Mouse (Mus musculus) hindbrain, postnatal 0 days (tissue): ENCODE measurements around the gene Gigyf1. TPM values are rescaled to one million over a fixed set of nuclear protein-coding genes. Genes with fewer than 3 reads are reported as not detected.

Source experiments
- ATAC-seq: fragments of 200-750 bp; cut with Nextera tagmentation; 2 replicates; pipeline ENCODE4 v1.8.0; 2017; ENCODE audit warnings: mild to moderate bottlenecking, moderate TSS enrichment, moderate library complexity
- DNase-seq: peaks from one replicate; pipeline ENCODE4 v3.0.0-alpha.2; 2015; ENCODE audit warnings: low spot score
- H3K27ac ChIP-seq: fragments of 300-500 bp; sonication (generic); 2 replicates; pipeline ENCODE4 v1.5.1; 2014; ENCODE audit warnings: mild to moderate bottlenecking
- H3K27me3 ChIP-seq: fragments of 300-500 bp; sonication (generic); 2 replicates; pipeline ENCODE4 v1.6.1; 2014; ENCODE audit warnings: low read length, mixed read lengths; ENCODE audit not compliant: insufficient read depth
- H3K36me3 ChIP-seq: fragments of 300-500 bp; sonication (generic); 2 replicates; pipeline ENCODE4 v1.6.1; 2014; ENCODE audit warnings: low read length, mixed read lengths; ENCODE audit not compliant: insufficient read depth
- H3K4me1 ChIP-seq: fragments of 300-500 bp; sonication (generic); 2 replicates; pipeline ENCODE4 v1.6.1; 2014; ENCODE audit warnings: antibody characterized with exemption, low read length, mixed read lengths; ENCODE audit not compliant: insufficient read depth
- H3K4me2 ChIP-seq: fragments of 300-500 bp; sonication (generic); 2 replicates; pipeline ENCODE4 v1.6.1; 2014; ENCODE audit warnings: low read depth, mild to moderate bottlenecking, low read length, moderate library complexity, mixed read lengths
- H3K4me3 ChIP-seq: fragments of 300-500 bp; sonication (generic); 2 replicates; pipeline ENCODE4 v1.5.1; 2014; ENCODE audit warnings: low read length
- H3K9ac ChIP-seq: fragments of 300-500 bp; sonication (generic); replicated peaks from 2 replicates; pipeline ENCODE4 v1.6.1; 2014; ENCODE audit warnings: mild to moderate bottlenecking, low read length, moderate library complexity, mixed read lengths
- H3K9me3 ChIP-seq: fragments of 300-500 bp; sonication (generic); 2 replicates; pipeline ENCODE4 v1.6.1; 2016; ENCODE audit warnings: low read length, mixed read lengths
- CTCF ChIP-seq: IDR thresholded peaks from 2 replicates; pipeline ENCODE4 v1.5.1; 2016; ENCODE audit warnings: antibody characterized with exemption, control low read depth, low read depth
- WGBS: fragments of 180-500 bp; shearing (Covaris S2); extraction: QIAGEN DNeasy Blood & Tissue Kit; methylation state at CpG from one replicate; pipeline ENCODE4 v1.1.7; 2014; 5-methylcytosine and 5-hydroxymethylcytosine counted together
- microRNA-seq, 2 experiments: library from miRNA; unstranded; fragments of <30 nt; microRNA quantifications; one replicate each; pipeline ENCODE4; 2016
- polyA plus RNA-seq: library from polyadenylated mRNA; unstranded; fragments of >200 nt; fragmentation: Nextera tagmentation; extraction: Ambion mirVana; gene quantifications from 2 replicates; pipeline ENCODE4 v1.2.1, GENCODE M21; 2015
- total RNA-seq: library from RNA; depleted of rRNA; stranded (reverse); fragments of >200 nt; gene quantifications from 2 replicates; pipeline ENCODE4 v1.2.3, GENCODE M21; 2014; rRNA removed

Gene Gigyf1
- total and polyA plus RNA-seq, 2 experiments from 2014 or later: 15.1 to 20.3 TPM

DNA sequence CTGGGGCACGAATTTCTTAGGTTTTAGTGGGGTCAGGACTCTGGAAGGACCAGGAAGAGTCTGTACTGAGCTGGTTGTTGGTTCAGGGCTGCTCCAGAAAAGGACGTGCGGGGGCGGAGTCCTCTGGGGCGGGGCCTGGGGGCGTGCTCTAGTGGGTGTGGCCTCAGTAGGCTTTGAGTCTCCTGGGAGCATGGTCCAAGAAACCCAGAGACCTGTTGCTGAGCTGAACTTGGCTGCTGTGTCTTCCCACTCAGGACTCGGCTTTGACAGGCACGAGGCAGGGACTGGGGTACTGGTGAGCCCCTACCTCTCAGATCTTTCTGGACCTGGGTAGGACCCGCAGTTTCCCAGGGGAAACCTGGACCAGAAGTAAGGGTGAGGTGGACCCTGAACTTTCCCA is 51.3 kb downstream of the Gigyf1 start, which contains the start of gene Tfr2:
Tfr2 (plus strand) TSS at position 176 of the 400 bp plus-strand sequence.
- Histone ChIP-seq H3K27me3 (no peaks in the 10 kb centered on the region), H3K36me3 (peaks cover 2% of the 10 kb centered on the region; the same call in 1 of the 2 replicates), H3K4me3 (no peak within 1 kb of the TSS), H3K4me2 (no peak within 1 kb of the TSS), H3K27ac (no peak within 1 kb of the TSS), H3K4me1 (no peaks in the 10 kb centered on the region), H3K9me3 (no peaks in the 10 kb centered on the region), H3K9ac (no peak within 1 kb of the TSS)
- ATAC-seq: no peak
- WGBS: 32% methylated on average over 9 of the region's 9 CpGs
- no peak for TF ChIP-seq CTCF
- no peak for DNase-seq

DNA sequence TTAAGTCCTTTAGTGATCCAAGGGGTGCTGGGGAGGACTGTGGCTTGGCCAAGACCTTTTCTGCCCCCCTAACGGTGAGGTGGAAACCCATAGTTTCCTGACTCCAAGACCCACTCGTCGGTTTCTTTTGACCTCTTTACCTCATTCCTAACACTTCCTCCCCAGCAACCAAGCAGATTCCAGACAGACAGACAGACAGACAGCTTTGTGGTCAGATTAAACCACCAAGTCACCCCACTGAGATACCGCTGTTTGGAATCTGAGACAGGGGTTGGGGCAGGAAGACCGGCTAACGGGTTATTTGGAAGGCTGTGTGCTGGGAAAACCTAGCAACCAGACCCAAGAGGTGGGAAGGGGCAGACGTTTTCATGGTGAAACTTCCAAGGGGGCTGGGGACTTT is 51.8 kb downstream of the Gigyf1 start:
- Histone ChIP-seq H3K27ac (no peak overlapping the region), H3K4me1 (no peaks in the 10 kb centered on the region), H3K4me2 (no peak overlapping the region), H3K4me3 (no peak overlapping the region), H3K36me3 (no peaks in the 10 kb centered on the region), H3K27me3 (no peaks in the 10 kb centered on the region), H3K9me3 (no peaks in the 10 kb centered on the region), H3K9ac (no peak overlapping the region)
- no peak for TF ChIP-seq CTCF
- WGBS: 33% methylated on average over 7 of the region's 7 CpGs
- DNase-seq (no peak), ATAC-seq (no peak)

DNA sequence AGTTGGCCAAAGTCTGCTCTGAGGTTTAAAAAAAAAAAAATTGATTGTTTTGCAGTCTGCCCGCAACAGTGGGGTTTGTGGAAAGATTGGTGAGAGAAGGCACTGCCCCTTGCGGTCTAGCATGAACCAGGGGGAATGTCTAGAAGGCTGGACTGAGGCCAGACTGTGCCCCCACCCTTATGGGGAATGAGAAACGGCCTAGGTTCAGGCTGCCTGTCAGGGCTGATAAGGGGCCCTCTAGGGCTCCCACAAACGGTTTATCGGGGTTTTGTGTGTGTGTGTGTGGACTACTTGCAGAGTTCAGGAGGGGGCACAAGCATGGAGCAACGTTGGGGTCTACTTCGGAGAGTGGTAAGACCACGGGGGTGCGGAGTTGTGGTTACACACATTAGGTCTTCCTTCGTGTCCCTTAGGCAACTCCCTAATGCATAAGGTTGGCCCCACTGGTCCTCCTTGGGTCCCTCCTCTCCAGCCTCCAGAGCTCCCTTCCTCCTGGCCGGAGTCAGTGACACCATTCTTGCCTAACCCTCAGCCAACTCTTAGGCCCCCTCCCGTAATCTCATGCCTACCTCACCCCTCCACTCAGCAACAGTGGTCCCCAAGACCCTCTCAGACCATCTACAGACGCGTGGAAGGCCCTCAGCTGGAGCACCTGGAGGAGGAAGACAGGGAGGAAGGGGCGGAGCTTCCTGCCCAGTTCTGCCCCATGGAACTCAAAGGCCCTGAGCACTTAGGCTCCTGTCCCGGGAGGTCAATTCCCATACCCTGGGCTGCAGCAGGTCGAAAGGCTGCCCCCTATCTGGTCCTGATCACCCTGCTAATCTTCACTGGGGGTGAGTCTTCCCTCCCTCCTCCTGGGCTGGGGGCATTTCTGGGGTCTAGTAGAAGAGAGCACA is 52.6 kb downstream of the Gigyf1 start:
- ATAC-seq (no peak), DNase-seq (no peak)
- Histone ChIP-seq H3K9ac (no peak overlapping the region), H3K27ac (no peak overlapping the region), H3K4me3 (no peak overlapping the region), H3K9me3 (no peaks in the 10 kb centered on the region), H3K4me1 (no peaks in the 10 kb centered on the region), H3K36me3 (no peaks in the 10 kb centered on the region), H3K27me3 (no peaks in the 10 kb centered on the region), H3K4me2 (no peak overlapping the region)
- WGBS: 77% methylated on average over 17 of the region's 17 CpGs
- no peak for TF ChIP-seq CTCF

DNA sequence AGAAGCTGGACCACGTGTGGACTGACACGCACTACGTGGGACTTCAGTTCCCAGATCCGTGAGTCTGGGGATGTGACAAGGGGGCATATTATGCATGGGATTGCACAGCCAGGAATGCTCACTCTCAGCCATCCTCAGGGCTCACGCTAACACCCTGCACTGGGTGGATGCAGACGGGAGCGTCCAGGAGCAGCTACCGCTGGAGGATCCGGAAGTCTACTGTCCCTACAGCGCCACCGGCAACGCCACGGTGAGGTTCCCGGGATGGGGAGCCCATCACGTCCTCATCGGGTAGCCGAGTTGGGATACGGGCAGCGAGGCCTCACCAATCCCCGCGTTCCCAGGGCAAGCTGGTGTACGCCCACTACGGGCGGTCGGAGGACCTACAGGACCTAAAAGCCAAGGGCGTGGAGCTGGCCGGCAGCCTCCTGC is 56.1 kb downstream of the Gigyf1 start:
- Histone ChIP-seq H3K27ac (peak overlapping the region; percentile 32; the same call in 1 of the 2 replicates), H3K9ac (no peak overlapping the region), H3K9me3 (no peaks in the 10 kb centered on the region), H3K4me2 (peak overlapping the region; percentile 54), H3K36me3 (no peaks in the 10 kb centered on the region), H3K4me3 (peak overlapping the region; percentile 25), H3K4me1 (no peaks in the 10 kb centered on the region), H3K27me3 (no peaks in the 10 kb centered on the region)
- TF ChIP-seq CTCF: peak; percentile 54
- ATAC-seq (peak; percentile 65), DNase-seq (peak; percentile 61)
- WGBS: 7% methylated on average over 27 of the region's 27 CpGs

Small RNA genes within 50 kb of the gene (microRNA-seq; reads per million reads assigned to microRNA genes)
- gene Mir6418: 1.8 to 3.2 reads per million in 2 experiments

Other genes starting within 250 kb of the Gigyf1 start
- gene Ache, start 231.0 kb upstream of the Gigyf1 start, total RNA-seq: 210 and 219 TPM in 2 replicates
- 151 and 157 TPM in 2 replicates for gene Ache, start 231.0 kb upstream of the Gigyf1 start, polyA plus RNA-seq
- gene Ufsp1, start 223.9 kb upstream of the Gigyf1 start, total RNA-seq: 35.5 TPM in 2 replicates
- gene Ufsp1, start 223.9 kb upstream of the Gigyf1 start, polyA plus RNA-seq: 32.1 and 33.3 TPM in 2 replicates
- 82.9 and 98.9 TPM in 2 replicates for gene Srrt, start 210.9 kb upstream of the Gigyf1 start, total RNA-seq
- 55.5 and 57.0 TPM in 2 replicates for gene Srrt, start 210.9 kb upstream of the Gigyf1 start, polyA plus RNA-seq
- gene Trip6, start 204.1 kb upstream of the Gigyf1 start, total RNA-seq: 14.3 and 15.0 TPM in 2 replicates
- gene Trip6, start 204.1 kb upstream of the Gigyf1 start, polyA plus RNA-seq: 13.9 and 15.5 TPM in 2 replicates
- gene Slc12a9, start 185.0 kb upstream of the Gigyf1 start, total RNA-seq: 32.6 and 41.3 TPM in 2 replicates
- gene Slc12a9, start 185.0 kb upstream of the Gigyf1 start, polyA plus RNA-seq: 27.3 and 27.6 TPM in 2 replicates
- 18.3 and 18.9 TPM in 2 replicates for gene Ephb4, start 168.4 kb upstream of the Gigyf1 start, total RNA-seq
- 4.8 and 5.5 TPM in 2 replicates for gene Ephb4, start 168.4 kb upstream of the Gigyf1 start, polyA plus RNA-seq
- gene Zan, start 41.5 kb upstream of the Gigyf1 start, total RNA-seq: 0.43 and 1.6 TPM in 2 replicates
- 0.15 and 0.25 TPM in 2 replicates for gene Zan, start 41.5 kb upstream of the Gigyf1 start, polyA plus RNA-seq
- 62.1 and 83.5 TPM in 2 replicates for gene Pop7, start 16.0 kb upstream of the Gigyf1 start, total RNA-seq
- gene Pop7, start 16.0 kb upstream of the Gigyf1 start, polyA plus RNA-seq: 82.2 and 85.3 TPM in 2 replicates
- not detected in 2 replicates for gene Epo, start 14.7 kb downstream of the Gigyf1 start, total RNA-seq
- gene Epo, start 14.7 kb downstream of the Gigyf1 start, polyA plus RNA-seq: not detected in 2 replicates
- 1,135 and 1,251 TPM in 2 replicates for gene Gnb2, start 15.0 kb downstream of the Gigyf1 start, total RNA-seq
- 570 and 592 TPM in 2 replicates for gene Gnb2, start 15.0 kb downstream of the Gigyf1 start, polyA plus RNA-seq
- 192 and 253 TPM in 2 replicates for gene Actl6b, start 35.0 kb downstream of the Gigyf1 start, total RNA-seq
- gene Actl6b, start 35.0 kb downstream of the Gigyf1 start, polyA plus RNA-seq: 204 and 207 TPM in 2 replicates
- gene Tfr2, start 51.3 kb downstream of the Gigyf1 start, total RNA-seq: 11.1 and 24.2 TPM in 2 replicates
- gene Tfr2, start 51.3 kb downstream of the Gigyf1 start, polyA plus RNA-seq: 13.5 and 13.7 TPM in 2 replicates
- gene Mospd3, start 82.5 kb downstream of the Gigyf1 start, total RNA-seq: 10.9 and 13.3 TPM in 2 replicates
- gene Mospd3, start 82.5 kb downstream of the Gigyf1 start, polyA plus RNA-seq: 57.3 and 66.7 TPM in 2 replicates
- 22.3 and 26.2 TPM in 2 replicates for gene Pcolce, start 95.2 kb downstream of the Gigyf1 start, total RNA-seq
- gene Pcolce, start 95.2 kb downstream of the Gigyf1 start, polyA plus RNA-seq: 21.5 and 22.0 TPM in 2 replicates
- 0.25 and 0.26 TPM in 2 replicates for gene Fbxo24, start 110.5 kb downstream of the Gigyf1 start, total RNA-seq
- gene Fbxo24, start 110.5 kb downstream of the Gigyf1 start, polyA plus RNA-seq: 0.18 TPM in 1 of 2 replicates, not detected in the other
- gene Lrch4, start 110.6 kb downstream of the Gigyf1 start, total RNA-seq: 9.6 and 10.4 TPM in 2 replicates
- 12.3 and 14.6 TPM in 2 replicates for gene Lrch4, start 110.6 kb downstream of the Gigyf1 start, polyA plus RNA-seq
- gene Gm20605, start 110.6 kb downstream of the Gigyf1 start, total RNA-seq: 3.4 and 4.1 TPM in 2 replicates
- gene Gm20605, start 110.6 kb downstream of the Gigyf1 start, polyA plus RNA-seq: 4.1 and 5.3 TPM in 2 replicates
- gene Sap25, start 122.8 kb downstream of the Gigyf1 start, total RNA-seq: 0.97 and 5.2 TPM in 2 replicates
- gene Sap25, start 122.8 kb downstream of the Gigyf1 start, polyA plus RNA-seq: 2.9 and 3.7 TPM in 2 replicates
- gene Irs3, start 127.2 kb downstream of the Gigyf1 start, total RNA-seq: 0.40 and 1.4 TPM in 2 replicates
- 0.36 and 0.39 TPM in 2 replicates for gene Irs3, start 127.2 kb downstream of the Gigyf1 start, polyA plus RNA-seq
- 18.7 and 27.0 TPM in 2 replicates for gene Agfg2, start 166.2 kb downstream of the Gigyf1 start, total RNA-seq
- gene Agfg2, start 166.2 kb downstream of the Gigyf1 start, polyA plus RNA-seq: 16.4 and 17.5 TPM in 2 replicates
- gene Nyap1, start 223.1 kb downstream of the Gigyf1 start, total RNA-seq: 192 and 215 TPM in 2 replicates
- 30.0 and 33.2 TPM in 2 replicates for gene Nyap1, start 223.1 kb downstream of the Gigyf1 start, polyA plus RNA-seq
- gene Tsc22d4, start 227.2 kb downstream of the Gigyf1 start, total RNA-seq: 383 and 444 TPM in 2 replicates
- 251 and 270 TPM in 2 replicates for gene Tsc22d4, start 227.2 kb downstream of the Gigyf1 start, polyA plus RNA-seq